Mouse (Mus musculus) c-Kit-negative CD71-positive TER-119-positive erythroid progenitor cells, embryonic 14.5 days (primary cell): ENCODE data around the gene Xrcc3.

Experiments
- DNase-seq: peaks from one replicate; pipeline ENCODE4 v3.0.0-alpha.2; 2013; ENCODE audit warnings: low read depth, low spot score

The Xrcc3 gene

DNA sequence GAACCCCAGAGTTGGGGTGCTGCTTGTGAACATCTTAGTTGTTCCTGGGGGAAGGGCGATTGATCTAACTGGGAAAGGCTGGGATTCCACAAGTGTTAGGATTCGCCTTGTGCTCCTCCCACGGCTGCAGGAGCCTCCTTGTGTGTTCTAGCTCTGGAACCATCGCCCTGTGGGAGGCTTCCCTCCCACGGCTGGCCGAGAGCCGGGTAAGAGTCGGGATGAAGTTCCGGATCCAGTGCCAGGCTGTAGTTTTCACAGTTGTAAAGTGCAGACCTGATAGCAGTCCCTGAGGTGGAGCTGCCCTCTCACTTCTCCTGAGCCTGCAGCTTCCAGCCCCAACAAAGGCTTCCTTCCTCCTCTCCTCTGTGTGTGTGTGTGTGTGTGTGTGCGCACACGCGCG lies 2.9 kb upstream of the Xrcc3 start:
- DNase-seq = no peak

- DNase-seq = no peak
Observed at GRCm38 (mm10) chr12:111814769-111815762, 1.4 kb upstream of the Xrcc3 start.

DNA sequence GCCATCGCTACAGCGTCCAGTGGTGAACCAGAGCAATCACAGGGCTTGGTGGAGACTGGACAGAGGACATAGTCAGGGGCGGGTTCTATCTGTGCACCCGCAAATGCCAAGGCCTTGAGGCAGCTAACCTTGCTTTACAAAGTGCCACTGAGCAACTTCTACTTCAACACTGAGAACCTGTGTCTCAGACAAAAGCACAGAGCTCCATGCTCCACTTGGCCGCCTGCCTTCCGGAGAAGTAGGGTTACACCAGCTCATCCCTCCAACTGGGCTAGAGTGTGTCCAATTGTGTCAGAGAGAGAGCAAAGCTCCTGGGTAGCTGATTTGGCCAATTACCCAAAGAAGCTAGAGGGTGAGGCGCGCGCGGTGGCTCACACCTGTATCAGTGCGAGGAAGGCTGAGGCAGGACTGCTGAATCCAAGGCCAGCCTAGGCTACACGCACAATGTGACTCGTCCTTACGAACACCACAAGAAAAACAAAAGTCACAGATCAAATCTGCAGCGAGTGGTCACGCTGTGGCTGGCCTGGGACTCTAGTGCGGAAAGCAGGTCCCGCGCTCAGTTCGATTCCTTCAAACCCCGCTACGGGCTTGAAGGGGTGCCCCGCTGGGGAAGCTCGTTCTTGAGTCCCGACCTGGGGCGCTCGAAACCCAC lies 435 bp downstream of the Xrcc3 start:
- no peak for DNase-seq

- DNase-seq = no peak
Observed at GRCm38 (mm10) chr12:111812611-111813010, 1.1 kb downstream of the Xrcc3 start.

- DNase-seq = no peak
Observed at GRCm38 (mm10) chr12:111812075-111812474, 1.6 kb downstream of the Xrcc3 start.

GRCm38 (mm10) chr12:111809762-111810161 lies 3.9 kb downstream of the Xrcc3 start:
- DNase-seq = peak; percentile 57

- DNase-seq = no peak
Observed at GRCm38 (mm10) chr12:111808775-111809174, 4.9 kb downstream of the Xrcc3 start.

- no peak for DNase-seq
Observed at GRCm38 (mm10) chr12:111803538-111803937, 10.1 kb downstream of the Xrcc3 start.

DNA sequence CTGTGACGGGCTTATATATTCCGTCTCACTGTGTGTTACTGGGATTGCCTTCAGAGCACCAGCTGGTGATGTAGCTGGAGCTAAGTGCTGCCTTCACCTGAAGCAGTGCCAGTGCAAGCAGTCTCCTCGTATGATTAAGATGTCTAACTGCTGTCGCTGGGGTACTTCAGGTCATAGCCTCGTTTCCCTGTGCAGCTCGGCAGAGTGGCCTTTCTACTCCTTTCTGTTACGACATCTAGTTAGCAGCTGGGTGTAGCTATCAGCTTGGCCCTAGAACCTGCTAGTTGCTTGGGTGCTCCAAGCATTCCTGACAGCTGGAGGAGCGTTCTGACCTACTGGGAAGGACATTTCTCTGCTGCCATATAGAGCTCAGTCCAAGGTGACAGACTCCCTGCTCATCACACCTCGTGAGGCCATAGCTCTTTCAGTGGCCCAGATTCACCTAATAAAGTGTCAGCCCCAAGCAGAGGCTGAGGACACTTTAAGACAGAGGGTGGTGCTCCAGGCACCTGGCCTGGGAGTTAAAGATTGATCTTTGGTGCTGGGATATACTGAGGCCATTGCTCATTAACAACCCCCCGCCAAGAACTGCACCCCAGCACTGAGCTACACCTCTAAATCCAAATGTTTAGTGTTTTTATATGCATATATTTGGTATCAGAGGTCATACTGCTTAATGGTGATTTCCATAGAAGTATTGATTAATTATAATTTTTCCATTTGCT lies 13.1 kb downstream of the Xrcc3 start:
- no peak for DNase-seq

DNA sequence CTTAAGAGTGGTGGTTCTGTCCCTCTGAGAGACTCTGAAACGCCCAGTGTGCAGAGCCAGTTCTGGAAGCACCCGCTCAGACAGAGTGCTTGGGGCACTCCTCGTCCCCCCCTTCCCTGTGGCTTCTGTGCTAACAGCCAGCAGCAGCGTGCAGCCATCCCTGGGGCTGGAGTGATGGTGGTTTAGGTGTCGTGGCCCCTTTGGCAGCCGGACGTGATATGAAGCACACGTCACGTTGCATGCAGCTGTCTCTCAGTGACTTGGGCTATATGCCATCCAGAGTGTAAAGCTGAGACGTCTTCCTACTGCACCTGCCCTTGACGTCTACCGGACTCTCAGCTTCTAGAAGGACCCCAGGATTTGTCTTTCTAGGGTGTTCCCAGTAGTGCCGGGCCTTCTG lies 15.2 kb downstream of the Xrcc3 start:
- no peak for DNase-seq

DNA sequence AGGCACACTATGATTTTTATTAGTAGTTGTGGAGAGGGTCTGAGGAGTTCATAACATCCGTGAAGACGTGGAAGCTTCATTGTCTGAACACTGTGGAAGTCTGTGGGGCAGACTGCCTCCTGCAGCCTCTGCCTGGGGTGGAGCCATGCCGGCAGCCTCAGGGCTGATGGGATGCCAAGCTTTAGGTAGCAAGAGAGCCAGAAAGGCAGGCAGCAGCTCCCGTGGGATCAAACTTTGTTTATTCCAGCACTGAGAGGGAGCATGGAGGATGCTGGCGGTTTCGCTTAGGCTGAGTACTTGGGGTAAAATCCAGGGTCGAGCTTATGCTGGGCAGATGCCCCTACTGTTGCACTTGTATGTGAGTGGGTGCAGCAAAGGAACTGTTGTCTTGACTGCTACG lies 16.4 kb downstream of the Xrcc3 start:
- no peak for DNase-seq

DNA sequence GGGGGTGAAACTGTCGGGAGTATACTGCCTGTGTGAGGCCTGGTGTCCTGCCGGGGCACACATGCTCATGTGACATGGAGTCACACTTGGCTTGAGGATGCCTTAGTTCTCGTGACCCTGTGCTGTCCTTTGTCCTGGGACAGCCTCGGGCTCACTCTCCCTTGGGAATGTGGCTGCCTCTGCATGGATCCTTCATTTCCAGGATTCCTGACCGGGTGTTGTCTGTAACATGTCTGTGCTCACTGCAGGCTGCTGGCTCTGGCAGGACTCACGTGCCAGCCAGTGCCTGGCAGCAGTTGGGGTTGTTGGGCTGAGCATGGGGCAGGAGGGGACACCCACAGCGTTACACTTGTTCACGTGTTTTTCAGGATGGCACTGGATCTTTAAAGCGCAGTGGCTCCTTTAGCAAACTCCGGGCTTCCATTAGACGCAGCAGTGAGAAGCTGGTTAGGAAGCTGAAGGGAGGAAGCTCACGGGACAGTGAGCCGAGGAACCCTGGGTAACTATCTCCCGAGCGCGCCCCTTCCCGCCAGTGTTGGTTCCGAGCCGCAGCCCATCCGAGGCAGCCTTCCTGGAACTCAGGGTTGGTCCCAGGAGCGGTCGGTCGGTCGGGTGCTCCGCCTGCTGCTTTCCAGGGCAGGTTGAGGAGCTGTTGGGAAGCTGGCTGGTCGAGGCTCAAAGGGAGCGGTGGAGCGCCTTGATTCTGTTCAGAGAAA lies 18.3 kb downstream of the Xrcc3 start:
- no peak for DNase-seq

DNA sequence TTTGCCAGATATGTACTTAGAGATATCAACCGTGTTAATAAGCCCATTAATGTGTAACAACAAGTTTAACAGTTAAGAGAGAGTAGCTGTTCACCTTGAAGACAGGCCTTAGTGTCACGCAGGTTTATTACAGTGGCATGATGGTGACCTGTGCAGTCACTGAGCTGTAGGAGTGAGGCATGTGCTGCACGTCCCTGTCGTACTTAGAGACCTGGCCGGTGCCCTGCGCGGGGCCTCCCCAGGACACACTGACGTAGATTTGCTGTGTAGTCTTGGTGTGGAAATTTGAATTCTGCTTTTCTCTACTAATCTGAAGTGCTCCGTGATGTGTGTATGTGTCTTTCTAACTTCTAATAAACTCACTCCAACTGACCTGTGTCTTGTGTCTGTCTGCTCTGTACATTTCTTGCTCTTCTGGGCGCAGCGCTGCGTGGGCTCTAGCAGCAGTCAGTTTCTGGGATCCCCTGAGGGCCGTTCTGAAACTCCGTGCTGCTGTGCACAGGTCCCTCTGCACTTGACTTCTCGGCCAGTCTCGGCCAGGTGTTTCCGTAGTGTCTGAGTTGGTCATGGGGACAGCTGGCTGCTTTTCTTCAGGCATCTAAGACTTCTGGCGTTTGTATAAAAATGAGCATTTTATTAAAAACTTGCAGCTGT lies 19.0 kb downstream of the Xrcc3 start:
- DNase-seq = no peak

DNA sequence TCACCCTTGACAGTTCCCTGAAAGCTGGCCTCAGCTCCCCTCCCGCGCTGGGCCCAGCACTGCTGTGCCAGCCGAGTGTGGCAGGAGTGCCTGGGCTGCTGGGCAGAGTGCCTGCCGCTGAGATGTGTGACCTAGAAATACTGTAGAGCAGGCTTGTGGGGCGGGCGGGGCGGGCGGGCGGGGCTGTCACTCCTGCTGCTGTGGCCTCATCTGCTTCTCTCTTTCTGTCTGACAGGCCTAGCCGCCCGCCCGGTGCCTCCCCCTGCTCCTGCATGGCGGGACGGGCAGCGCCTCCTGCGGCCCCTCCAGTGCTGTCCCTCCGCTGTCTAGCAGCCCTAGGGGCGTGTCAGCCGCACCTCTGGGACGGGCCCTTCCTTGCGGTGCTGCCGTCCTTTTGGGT lies 19.6 kb downstream of the Xrcc3 start:
- DNase-seq = no peak

DNA sequence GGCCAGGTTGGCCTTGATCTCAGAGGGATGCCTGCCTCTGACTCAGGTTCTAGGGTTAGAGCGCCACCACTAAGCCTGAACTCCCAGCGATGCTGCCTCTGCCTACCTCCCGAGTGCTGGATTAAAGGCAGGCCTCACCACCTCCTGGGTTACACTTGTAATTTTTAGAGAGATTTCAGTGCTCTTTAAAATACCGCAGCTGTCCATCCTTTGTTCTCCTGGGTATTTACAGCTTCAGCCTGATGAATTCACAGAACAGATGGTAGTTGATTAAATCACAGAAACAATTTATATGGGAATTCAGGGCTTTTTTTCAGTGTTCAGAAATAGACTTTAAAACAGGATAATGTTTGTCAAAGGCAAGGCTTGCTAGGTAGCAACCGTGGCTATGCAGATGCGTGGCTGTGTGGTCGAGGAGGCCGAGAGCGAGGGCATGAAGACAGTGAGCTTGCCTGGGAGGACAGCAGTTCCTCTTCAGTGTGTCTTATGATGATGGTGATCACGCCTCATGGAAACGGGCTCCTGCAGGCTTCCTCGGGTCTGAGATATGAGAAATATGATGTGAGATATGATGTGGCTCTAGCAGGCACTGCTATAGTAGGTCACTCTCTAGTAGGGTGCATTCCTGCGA lies 22.1 kb downstream of the Xrcc3 start:
- DNase-seq = no peak

GRCm38 (mm10) chr12:111790631-111791030 lies 23.0 kb downstream of the Xrcc3 start:
- DNase-seq = no peak

GRCm38 (mm10) chr12:111790090-111790489 lies 23.6 kb downstream of the Xrcc3 start:
- no peak for DNase-seq

- DNase-seq = no peak
Observed at GRCm38 (mm10) chr12:111787015-111787414, 26.7 kb downstream of the Xrcc3 start.

GRCm38 (mm10) chr12:111785174-111785573 lies 28.5 kb downstream of the Xrcc3 start:
- no peak for DNase-seq

DNA sequence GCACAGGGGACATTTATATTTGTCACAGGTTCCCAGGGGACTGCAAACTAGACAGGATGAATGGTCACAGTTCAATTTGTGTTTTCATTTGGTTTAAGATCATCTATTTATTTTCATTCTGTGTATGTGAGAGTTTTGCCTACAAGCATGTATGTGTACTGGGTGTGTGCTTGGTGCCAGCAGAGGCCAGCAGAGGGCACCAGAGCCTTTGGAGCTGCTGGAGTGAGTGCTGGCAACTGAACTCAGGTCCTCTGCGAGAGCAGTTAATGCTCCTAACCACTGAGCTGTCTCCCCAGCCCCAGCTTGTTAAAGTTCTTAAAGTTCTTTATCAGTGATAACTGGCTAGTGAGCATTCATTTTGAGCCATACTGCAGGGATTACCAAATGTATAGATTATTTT lies 34.1 kb downstream of the Xrcc3 start:
- DNase-seq = no peak

- no peak for DNase-seq
Observed at GRCm38 (mm10) chr12:111777919-111778318, 35.8 kb downstream of the Xrcc3 start.
